Mouse (Mus musculus) c-Kit-negative CD71-positive TER-119-positive erythroid progenitor cells, embryonic 14.5 days (primary cell): ENCODE data around the gene Platr17.
"Not testable (repeated sequence)": the region's sequence is repeated elsewhere in the genome, so short reads cannot be mapped to it uniquely, and the experiment has no call there.

Experiments used
- DNase-seq: peaks from one replicate; pipeline ENCODE4 v3.0.0-alpha.2; 2013; ENCODE audit warnings: low read depth, low spot score

Platr17 gene

GRCm38 (mm10) chr17:33940206-33940805 is 35.4 kb downstream of the Platr17 start, which contains the start of the genes Pfdn6 and Wdr46:
TSS of gene Pfdn6 (minus strand) at chr17:33940343.
TSS of gene Wdr46 (plus strand) at chr17:33940660.
- peak; percentile 85 for DNase-seq

- DNase-seq, result no peak
These were observed 36.0 kb downstream of the Platr17 start for GRCm38 (mm10) chr17:33940981-33941380.

GRCm38 (mm10) chr17:33941381-33941780 is 36.4 kb downstream of the Platr17 start:
- DNase-seq, result no peak

- DNase-seq, result no peak
These were observed 38.5 kb downstream of the Platr17 start for GRCm38 (mm10) chr17:33943454-33943853.

GRCm38 (mm10) chr17:33947430-33948089 is 42.6 kb downstream of the Platr17 start:
- no peak for DNase-seq

- DNase-seq, result no peak
These were observed 43.4 kb downstream of the Platr17 start for GRCm38 (mm10) chr17:33948090-33948904.

GRCm38 (mm10) chr17:33948905-33949537 is 44.1 kb downstream of the Platr17 start:
- no peak for DNase-seq

- no peak for DNase-seq
These were observed 45.2 kb downstream of the Platr17 start for GRCm38 (mm10) chr17:33950131-33950625.

GRCm38 (mm10) chr17:33951021-33951946 is 46.3 kb downstream of the Platr17 start, which contains the start of gene B3galt4:
TSS of gene B3galt4 (minus strand) at chr17:33951488.
- peak; percentile 72 for DNase-seq

GRCm38 (mm10) chr17:33952015-33952414 is 47.1 kb downstream of the Platr17 start:
- DNase-seq, result not testable (repeated sequence)

- DNase-seq, result no peak
These were observed 47.9 kb downstream of the Platr17 start for GRCm38 (mm10) chr17:33952879-33953278.

GRCm38 (mm10) chr17:33953310-33953709 is 48.4 kb downstream of the Platr17 start:
- DNase-seq, result no peak

GRCm38 (mm10) chr17:33953961-33954565 is 49.1 kb downstream of the Platr17 start:
- DNase-seq, result no peak

- no peak for DNase-seq
These were observed 50.0 kb downstream of the Platr17 start for GRCm38 (mm10) chr17:33954646-33955554.

- peak; percentile 97 for DNase-seq
These were observed 50.8 kb downstream of the Platr17 start, which contains the start of the genes Vps52 and Rps18 for GRCm38 (mm10) chr17:33955555-33956214. TSS of gene Vps52 (plus strand) at chr17:33955812. TSS of gene Rps18 (minus strand) at chr17:33956001.
